Mouse (Mus musculus): ENCODE data around the gene Pex6. TPM values are rescaled to one million over a fixed set of nuclear protein-coding genes. Genes with fewer than 3 reads are reported as not detected.

The Pex6 gene
- 22.4 and 29.4 TPM in 2 replicates for polyA plus RNA-seq (2015; fragmentation: Nextera tagmentation; extraction: Ambion mirVana)

DNA sequence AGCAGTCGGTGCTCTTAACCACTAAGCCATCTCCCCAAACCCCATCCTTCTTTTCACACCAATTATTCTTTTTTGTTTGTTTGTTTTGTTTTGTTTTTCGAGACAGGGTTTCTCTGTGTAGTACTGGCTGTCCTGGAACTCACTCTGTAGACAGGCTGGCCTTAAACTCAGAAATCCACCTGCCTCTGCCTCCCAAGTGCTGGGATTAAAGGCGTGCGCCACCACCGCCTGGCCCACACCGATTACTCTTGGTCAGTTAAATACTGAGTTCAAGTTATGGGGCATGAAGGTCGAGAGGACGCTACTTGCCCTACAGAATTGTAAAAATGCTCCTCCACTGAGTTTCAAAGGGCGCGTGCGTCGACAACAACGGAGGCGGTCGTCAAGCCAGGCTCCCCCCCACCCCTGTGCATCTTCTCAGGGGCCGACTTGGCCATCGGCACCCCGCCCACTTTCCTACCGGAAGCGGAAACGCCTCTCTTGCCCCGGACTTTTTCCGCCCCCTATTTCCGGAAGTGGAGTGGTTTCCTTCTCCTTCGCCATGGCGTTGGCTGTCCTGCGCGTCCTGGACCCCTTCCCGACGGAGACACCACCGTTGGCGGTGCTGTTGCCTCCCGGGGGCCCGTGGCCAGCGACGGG, at the start of gene Pex6:
Gene Pex6 (plus strand): TSS at position 505 of the 639 bp plus-strand sequence.
- H3K27ac ChIP-seq: peak within 1 kb of the TSS; percentile 74
- peaks cover 23% of the 10 kb centered on the region for H3K36me3 ChIP-seq
- H3K27me3 ChIP-seq: no peaks in the 10 kb centered on the region
- H3K4me2 ChIP-seq: peak within 1 kb of the TSS; percentile 90
- peak within 1 kb of the TSS; percentile 99 for H3K4me3 ChIP-seq
- peak within 1 kb of the TSS; percentile 90 for H3K9ac ChIP-seq
- WGBS: 8% methylated on average over 36 of the region's 36 CpGs
- peaks cover 14% of the 10 kb centered on the region for H3K4me1 ChIP-seq
- peak; percentile 86 for ATAC-seq (ENCODE audit: insufficient number of reproducible peaks, low FRiP score, low TSS enrichment, low read depth)
- H3K9me3 ChIP-seq: no peaks in the 10 kb centered on the region

DNA sequence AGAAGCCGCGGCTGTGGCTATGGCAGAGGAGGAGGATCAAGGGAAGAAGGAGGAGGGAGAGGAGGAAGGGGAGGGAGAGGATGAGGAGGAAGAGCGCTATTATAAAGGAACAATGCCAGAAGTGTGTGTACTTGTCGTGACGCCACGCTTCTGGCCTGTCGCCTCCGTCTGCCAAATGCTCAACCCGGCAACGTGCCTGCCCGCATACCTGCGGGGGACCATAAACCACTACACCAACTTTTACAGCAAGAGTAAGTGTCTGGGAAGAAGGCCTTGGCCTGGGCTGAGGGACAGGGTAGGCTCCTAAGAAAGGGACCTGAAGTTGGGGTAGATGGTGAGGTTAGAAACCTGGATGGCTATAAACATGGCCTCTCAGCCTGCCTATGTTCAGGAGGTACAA, 49.3 kb upstream of the Pex6 start:
- Histone ChIP-seq H3K27ac (no peak overlapping the region), H3K9ac (no peak overlapping the region), H3K4me3 (no peak overlapping the region), H3K9me3 (no peaks in the 10 kb centered on the region), H3K27me3 (no peaks in the 10 kb centered on the region), H3K36me3 (peaks cover 97% of the 10 kb centered on the region), H3K4me2 (no peak overlapping the region), H3K4me1 (no peaks in the 10 kb centered on the region)
- no peak for ATAC-seq (ENCODE audit: insufficient number of reproducible peaks, low FRiP score, low TSS enrichment, low read depth)
- WGBS: 84% methylated on average over 12 of the region's 12 CpGs

- Histone ChIP-seq H3K4me3 (no peak overlapping the region), H3K4me1 (no peaks in the 10 kb centered on the region), H3K4me2 (no peak overlapping the region), H3K27me3 (no peaks in the 10 kb centered on the region), H3K9me3 (no peaks in the 10 kb centered on the region), H3K27ac (no peak overlapping the region), H3K36me3 (peaks cover 95% of the 10 kb centered on the region), H3K9ac (no peak overlapping the region)
- 88% methylated on average over 5 of the region's 5 CpGs for WGBS
- ATAC-seq (ENCODE audit: insufficient number of reproducible peaks, low FRiP score, low TSS enrichment, low read depth): no peak
Measured at GRCm38 (mm10) chr17:46662730-46663129, 48.5 kb upstream of the Pex6 start.

DNA sequence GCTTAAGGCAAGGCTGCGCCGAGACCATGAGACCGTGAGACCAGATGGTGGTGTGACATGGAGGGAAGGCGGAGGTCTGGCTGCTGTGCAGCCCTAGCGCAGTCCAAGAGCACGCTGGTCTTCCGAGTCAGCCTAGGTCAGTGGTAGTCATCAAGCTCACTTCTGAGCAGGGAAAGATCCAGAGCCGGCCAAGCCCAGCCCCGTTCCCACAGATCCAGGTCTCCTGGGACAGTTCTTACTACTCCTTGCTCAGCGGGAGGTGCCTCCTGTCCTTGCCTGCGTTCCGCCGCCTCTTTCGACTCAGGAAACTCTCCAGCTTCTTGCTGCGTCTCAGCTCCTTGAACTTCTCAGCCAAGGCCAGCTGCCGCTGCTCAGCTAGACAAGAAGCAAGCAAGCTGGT, 43.6 kb upstream of the Pex6 start:
- no peak overlapping the region for H3K4me3 ChIP-seq
- no peaks in the 10 kb centered on the region for H3K27me3 ChIP-seq
- H3K36me3 ChIP-seq: peaks cover 78% of the 10 kb centered on the region
- no peak overlapping the region for H3K4me2 ChIP-seq
- no peak overlapping the region for H3K27ac ChIP-seq
- WGBS: 92% methylated on average over 16 of the region's 16 CpGs
- H3K9me3 ChIP-seq: no peaks in the 10 kb centered on the region
- ATAC-seq (ENCODE audit: insufficient number of reproducible peaks, low FRiP score, low TSS enrichment, low read depth): no peak
- peaks cover 7% of the 10 kb centered on the region; the same call in 1 of the 2 replicates for H3K4me1 ChIP-seq
- H3K9ac ChIP-seq: no peak overlapping the region

DNA sequence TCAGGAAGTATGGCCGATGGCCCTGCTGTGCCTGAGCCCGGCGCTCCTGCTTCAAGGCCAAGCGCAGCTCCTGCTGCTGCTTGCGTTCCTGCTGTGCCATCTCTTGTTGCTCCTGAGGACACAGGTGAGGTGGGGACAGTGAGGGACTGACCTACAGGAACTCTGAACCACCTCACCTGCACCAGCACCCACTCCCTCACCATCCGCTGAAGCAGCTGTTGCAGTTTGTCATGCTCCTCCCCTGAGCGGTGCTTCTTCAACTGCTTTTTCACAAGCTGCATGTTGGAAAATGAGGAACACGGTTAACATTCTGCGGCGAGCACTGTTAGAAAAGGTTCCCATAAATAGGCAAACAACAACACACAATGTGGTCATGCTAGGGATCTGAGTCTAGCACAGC, 41.4 kb upstream of the Pex6 start:
- Histone ChIP-seq H3K4me1 (peaks cover 23% of the 10 kb centered on the region), H3K27me3 (no peaks in the 10 kb centered on the region), H3K9ac (no peak overlapping the region), H3K9me3 (no peaks in the 10 kb centered on the region), H3K27ac (no peak overlapping the region), H3K4me2 (no peak overlapping the region), H3K4me3 (no peak overlapping the region), H3K36me3 (peaks cover 60% of the 10 kb centered on the region)
- no peak for ATAC-seq (ENCODE audit: insufficient number of reproducible peaks, low FRiP score, low TSS enrichment, low read depth)
- WGBS: 94% methylated on average over 10 of the region's 10 CpGs

DNA sequence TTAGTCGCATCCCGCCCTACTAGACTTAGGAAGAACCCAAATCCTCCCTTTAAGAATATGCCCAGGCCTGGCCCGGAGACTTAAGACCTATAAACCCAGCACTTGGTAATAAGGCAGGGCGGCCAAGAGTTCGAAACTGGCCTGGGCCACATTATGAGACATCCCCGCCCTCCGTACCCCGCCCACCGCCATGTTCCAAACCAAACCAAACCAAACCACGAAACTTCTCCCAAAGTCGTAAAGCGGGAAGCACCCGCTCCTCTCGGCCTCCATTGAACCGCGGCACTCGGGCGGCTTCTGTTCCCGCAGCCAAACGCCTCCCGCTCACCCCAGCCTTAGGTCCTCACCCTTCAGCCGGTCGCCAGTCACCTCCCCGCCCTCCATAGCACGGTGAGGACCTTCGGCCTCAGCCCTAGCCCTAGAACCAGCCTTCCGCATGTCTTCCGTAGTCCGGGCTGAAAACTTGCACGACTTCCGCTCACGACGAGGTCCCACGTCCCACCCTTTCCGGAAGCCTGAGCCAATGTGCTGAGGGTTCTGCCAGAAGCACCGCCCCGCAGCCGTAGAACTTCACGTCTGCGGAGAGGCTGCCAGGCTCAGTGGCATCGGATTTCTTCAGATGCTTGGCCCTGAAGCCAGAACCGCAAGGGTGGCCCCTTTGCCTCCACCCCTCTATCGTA, 37.3 kb upstream of the Pex6 start, which contains the start of gene Rrp36:
Gene Rrp36 (minus strand): TSS at position 503 of the 680 bp plus-strand sequence.
- Histone ChIP-seq H3K27me3 (no peaks in the 10 kb centered on the region), H3K4me2 (peak within 1 kb of the TSS; percentile 72), H3K27ac (peak within 1 kb of the TSS; percentile 92), H3K4me3 (peak within 1 kb of the TSS; percentile 79), H3K9ac (peak within 1 kb of the TSS; percentile 65), H3K4me1 (peaks cover 38% of the 10 kb centered on the region), H3K9me3 (no peaks in the 10 kb centered on the region), H3K36me3 (peaks cover 61% of the 10 kb centered on the region)
- peak; percentile 88 for ATAC-seq (ENCODE audit: insufficient number of reproducible peaks, low FRiP score, low TSS enrichment, low read depth)
- under 1% methylated on average over 43 of the region's 43 CpGs for WGBS

DNA sequence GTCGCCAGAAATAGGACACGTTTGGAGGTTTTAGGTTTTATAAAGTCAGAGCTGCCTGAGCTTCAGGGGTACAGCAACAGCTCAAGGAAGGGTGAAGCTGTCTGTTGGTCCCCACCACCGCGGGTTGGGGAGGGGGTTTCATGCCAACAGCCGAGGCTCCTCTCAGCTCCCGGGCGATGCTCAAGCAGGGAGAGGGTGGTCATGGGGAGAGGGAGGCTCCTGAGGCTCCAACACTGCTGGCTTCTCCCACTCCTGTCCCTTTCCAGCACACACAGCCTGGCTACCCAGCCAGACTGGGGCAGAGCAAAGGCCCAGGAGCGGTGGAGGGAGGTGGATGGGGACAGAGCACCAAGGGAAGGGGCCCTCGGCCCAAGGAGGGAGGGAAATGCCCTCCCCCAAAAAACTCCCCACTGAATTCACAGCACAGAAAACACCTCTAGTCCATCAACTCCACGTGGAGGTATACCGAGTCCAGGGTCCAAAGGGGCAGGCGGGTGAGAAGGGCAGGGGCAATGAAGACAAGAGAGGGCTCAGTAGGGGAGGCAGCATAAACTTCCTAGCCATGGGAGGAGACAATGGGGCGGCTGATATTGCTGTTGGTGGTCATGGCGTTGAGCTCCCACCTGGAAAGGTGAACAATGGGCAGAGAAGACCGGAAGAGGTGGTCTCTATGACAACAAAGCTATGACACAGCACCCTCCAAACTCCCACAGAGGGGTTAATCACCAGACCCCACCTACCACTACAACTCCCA, 36.6 kb upstream of the Pex6 start:
- Histone ChIP-seq H3K27me3 (no peaks in the 10 kb centered on the region), H3K9me3 (no peaks in the 10 kb centered on the region), H3K4me2 (peak overlapping the region; percentile 72), H3K4me1 (peaks cover 45% of the 10 kb centered on the region), H3K27ac (peak overlapping the region; percentile 92), H3K4me3 (peak overlapping the region; percentile 79), H3K9ac (peak overlapping the region; percentile 33), H3K36me3 (peaks cover 54% of the 10 kb centered on the region)
- peak; percentile 11; the same call in 1 of the 2 replicates for ATAC-seq (ENCODE audit: insufficient number of reproducible peaks, low FRiP score, low TSS enrichment, low read depth)
- 23% methylated on average over 15 of the region's 15 CpGs for WGBS

GRCm38 (mm10) chr17:46678416-46678815, 32.8 kb upstream of the Pex6 start, which contains the start of gene Mea1:
Mea1 (plus strand) TSS chr17:46678793.
- H3K9me3 ChIP-seq: no peaks in the 10 kb centered on the region
- H3K36me3 ChIP-seq: peaks cover 44% of the 10 kb centered on the region
- WGBS: 86% methylated on average over 8 of the region's 9 CpGs
- no peaks in the 10 kb centered on the region for H3K27me3 ChIP-seq
- peak within 1 kb of the TSS; percentile 22; the same call in 1 of the 2 replicates for H3K27ac ChIP-seq
- H3K4me1 ChIP-seq: peaks cover 39% of the 10 kb centered on the region
- peak within 1 kb of the TSS; percentile 65 for H3K4me2 ChIP-seq
- no peak for ATAC-seq (ENCODE audit: insufficient number of reproducible peaks, low FRiP score, low TSS enrichment, low read depth)
- peak within 1 kb of the TSS; percentile 94 for H3K4me3 ChIP-seq
- H3K9ac ChIP-seq: no peak within 1 kb of the TSS; the same call in 1 of the 2 replicates

DNA sequence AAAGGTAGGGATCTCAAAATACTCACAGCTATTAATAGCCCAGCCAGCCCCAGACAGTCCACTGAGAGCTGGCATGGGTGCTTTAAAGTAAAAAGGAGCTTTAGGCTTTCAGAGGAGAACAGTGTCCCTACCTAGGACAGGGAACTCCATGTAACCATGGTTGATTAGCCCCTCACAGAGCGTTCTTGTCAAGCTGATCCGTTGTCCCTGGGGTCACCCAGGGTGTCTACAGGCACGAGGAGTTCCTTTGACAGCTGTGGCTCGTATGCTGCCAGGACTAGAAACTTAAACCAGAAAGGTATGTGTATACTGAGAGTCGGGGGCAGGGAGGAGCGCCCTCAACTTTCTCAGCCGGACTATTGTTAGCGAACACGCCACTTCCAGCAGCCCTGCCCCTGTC, 32.4 kb upstream of the Pex6 start:
- H3K36me3 ChIP-seq: peaks cover 49% of the 10 kb centered on the region
- ATAC-seq (ENCODE audit: insufficient number of reproducible peaks, low FRiP score, low TSS enrichment, low read depth): no peak
- 47% methylated on average over 9 of the region's 9 CpGs for WGBS

GRCm38 (mm10) chr17:46679843-46680759, 31.2 kb upstream of the Pex6 start:
- Histone ChIP-seq H3K36me3 (peaks cover 56% of the 10 kb centered on the region), H3K27me3 (no peaks in the 10 kb centered on the region), H3K4me2 (peak overlapping the region; percentile 65), H3K9ac (peak overlapping the region; percentile 75), H3K4me3 (peak overlapping the region; percentile 94), H3K4me1 (peaks cover 29% of the 10 kb centered on the region), H3K9me3 (no peaks in the 10 kb centered on the region), H3K27ac (peak overlapping the region; percentile 94)
- ATAC-seq (ENCODE audit: insufficient number of reproducible peaks, low FRiP score, low TSS enrichment, low read depth): peak; percentile 3; the same call in 1 of the 2 replicates
- under 1% methylated on average over 34 of the region's 34 CpGs for WGBS

More for the DNA sequence above, 32.4 kb upstream of the Pex6 start:
- Histone ChIP-seq H3K4me3 (peak overlapping the region; percentile 94), H3K9ac (no peak overlapping the region), H3K27me3 (no peaks in the 10 kb centered on the region), H3K9me3 (no peaks in the 10 kb centered on the region), H3K4me2 (peak overlapping the region; percentile 65), H3K27ac (peak overlapping the region; percentile 22; the same call in 1 of the 2 replicates), H3K4me1 (peaks cover 37% of the 10 kb centered on the region)

Measured in limb, embryonic 15.5 days (tissue).